Comparison of ENCODE assay signal across 16 mouse cellular contexts in genomic region chr1:159281861-159282260, GRCm38 (mm10).
"Had no signal": no experiment of that assay in that cellular context is flagged by ENCODE, and none has a peak within 500 bp of the region (broad histone marks: within the 10 kb centered on the region; RNA-seq: fewer than 3 reads in every experiment).

No protein-coding gene starts in this region.

- H3K9me3 ChIP-seq: liver, embryonic 12.5 days; liver, embryonic 15.5 days; lung, embryonic 15.5 days had no signal

- H3K4me3 ChIP-seq: layer of hippocampus, adult 2 months; left cerebral cortex, adult 2 months; liver, embryonic 12.5 days; liver, embryonic 15.5 days; lung, embryonic 15.5 days had no signal

- DNase-seq: kidney, postnatal 25 days; layer of hippocampus, adult 9-11 months; layer of hippocampus, postnatal 36 days; lung, adult 18-20 months; lung, postnatal 10 days; lung, postnatal 4 days; midbrain, embryonic 14.5 days; thymus, adult 18-20 months; thymus, postnatal 36 days had no signal

- H3K4me1 ChIP-seq: liver, embryonic 12.5 days; liver, embryonic 15.5 days; lung, embryonic 15.5 days had no signal

- H3K27me3 ChIP-seq: liver, embryonic 12.5 days; liver, embryonic 15.5 days; lung, embryonic 15.5 days had no signal

- ATAC-seq: liver, embryonic 12.5 days had no signal

- H3K4me2 ChIP-seq: liver, embryonic 12.5 days; liver, embryonic 15.5 days; lung, embryonic 15.5 days; midbrain, embryonic 11.5 days had no signal

- H3K27ac ChIP-seq: kidney, postnatal 0 days; layer of hippocampus, adult 2 months; left cerebral cortex, adult 2 months; liver, embryonic 12.5 days; liver, embryonic 15.5 days; lung, embryonic 15.5 days had no signal

- H3K9ac ChIP-seq: liver, embryonic 12.5 days; liver, embryonic 15.5 days; lung, embryonic 15.5 days had no signal
